Mouse (Mus musculus) small intestine, adult 2 months (tissue): ENCODE measurements around the gene Glycam1. TPM values are rescaled to one million over a fixed set of nuclear protein-coding genes. Genes with fewer than 3 reads are reported as not detected.
"Not testable (repeated sequence)": the region's sequence is repeated elsewhere in the genome, so short reads cannot be mapped to it uniquely, and the experiment has no call there.

ENCODE experiments used
- H3K27ac ChIP-seq: fragments of 200-500 bp; 2 replicates; pipeline ENCODE4 v1.5.1; 2012; ENCODE audit warnings: low read depth, low read length, control low read depth, inconsistent platforms; ENCODE audit not compliant: insufficient read depth
- H3K27me3 ChIP-seq: fragments of 200-500 bp; 2 replicates; pipeline ENCODE4 v1.6.1; 2012; ENCODE audit warnings: mild to moderate bottlenecking, moderate library complexity, low read length, inconsistent platforms; ENCODE audit not compliant: control insufficient read depth, insufficient read depth
- H3K36me3 ChIP-seq: fragments of 200-500 bp; 2 replicates; pipeline ENCODE4 v1.6.1; 2012; ENCODE audit warnings: mild to moderate bottlenecking, low read length, control low read depth, inconsistent platforms; ENCODE audit not compliant: control insufficient read depth, insufficient read depth
- H3K4me1 ChIP-seq: fragments of 200-500 bp; 2 replicates; pipeline ENCODE4 v1.6.1; 2012; ENCODE audit warnings: low read length, inconsistent platforms, mixed read lengths; ENCODE audit not compliant: control insufficient read depth, insufficient read depth, insufficient read length
- H3K4me3 ChIP-seq: fragments of 200-500 bp; 2 replicates; pipeline ENCODE4 v1.5.1; 2012; ENCODE audit warnings: low read depth, mild to moderate bottlenecking, control low read depth, inconsistent platforms, low read length, moderate library complexity
- CTCF ChIP-seq: fragments of 200-500 bp; IDR thresholded peaks from 2 replicates; pipeline ENCODE4 v1.5.1; 2012; ENCODE audit warnings: low read depth, mild to moderate bottlenecking, control low read depth, inconsistent platforms, low read length, moderate library complexity, mixed read lengths; ENCODE audit not compliant: insufficient replicate concordance, insufficient read length; ENCODE audit errors: extremely low read depth
- POLR2A ChIP-seq: fragments of 200-500 bp; IDR thresholded peaks from 2 replicates; pipeline ENCODE4 v1.6.1; 2012; ENCODE audit warnings: low read depth, mild to moderate bottlenecking, control low read depth, inconsistent platforms, low read length, moderate library complexity
- WGBS: fragments of 180-500 bp; shearing (Covaris S2); methylation state at CpG from one replicate; pipeline ENCODE4 v1.1.7; 2018; 5-methylcytosine and 5-hydroxymethylcytosine counted together
- polyA plus RNA-seq: library from polyadenylated mRNA; depleted of rRNA; stranded (reverse); fragments of >200 nt; gene quantifications from 2 replicates; pipeline ENCODE4 v1.2.3, GENCODE M21; 2012; rRNA removed

Glycam1 gene
- 0.38 and 0.50 TPM in 2 replicates for polyA plus RNA-seq

- Histone ChIP-seq H3K36me3 (no peaks in the 10 kb centered on the region), H3K27me3 (no peaks in the 10 kb centered on the region), H3K4me1 (peaks cover 3% of the 10 kb centered on the region; the same call in 1 of the 2 replicates), H3K27ac (no peak within 1 kb of the TSS), H3K4me3 (no peak within 1 kb of the TSS)
- TF ChIP-seq CTCF (no peak), POLR2A (no peak)
Measured at GRCm38 (mm10) chr15:103564981-103565380, at the start of gene Glycam1. Gene Glycam1, minus strand, starts transcription at chr15:103565081.

GRCm38 (mm10) chr15:103604481-103604880, 39.6 kb upstream of the Glycam1 start:
- no peaks in the 10 kb centered on the region; the same call in 1 of the 2 replicates for H3K27me3 ChIP-seq
- no peak overlapping the region for H3K27ac ChIP-seq
- 69% methylated on average over 1 of the region's 1 CpGs for WGBS
- H3K4me3 ChIP-seq: no peak overlapping the region
- no peaks in the 10 kb centered on the region for H3K4me1 ChIP-seq
- TF ChIP-seq POLR2A: no peak
- TF ChIP-seq CTCF: no peak
- no peaks in the 10 kb centered on the region for H3K36me3 ChIP-seq

- no peaks in the 10 kb centered on the region for H3K4me1 ChIP-seq
- WGBS: 74% methylated on average over 2 of the region's 2 CpGs
- no peaks in the 10 kb centered on the region for H3K36me3 ChIP-seq
- H3K27ac ChIP-seq: no peak overlapping the region
- no peak overlapping the region for H3K4me3 ChIP-seq
- H3K27me3 ChIP-seq: no peaks in the 10 kb centered on the region
- no peak for TF ChIP-seq CTCF
- no peak for TF ChIP-seq POLR2A
Measured at GRCm38 (mm10) chr15:103590779-103591178, 25.9 kb upstream of the Glycam1 start.

GRCm38 (mm10) chr15:103587752-103588151, 22.9 kb upstream of the Glycam1 start:
- not testable (repeated sequence) for H3K27me3 ChIP-seq, H3K27ac ChIP-seq, H3K4me1 ChIP-seq, H3K4me3 ChIP-seq, H3K36me3 ChIP-seq
- WGBS: 86% methylated on average over 4 of the region's 4 CpGs

DNA sequence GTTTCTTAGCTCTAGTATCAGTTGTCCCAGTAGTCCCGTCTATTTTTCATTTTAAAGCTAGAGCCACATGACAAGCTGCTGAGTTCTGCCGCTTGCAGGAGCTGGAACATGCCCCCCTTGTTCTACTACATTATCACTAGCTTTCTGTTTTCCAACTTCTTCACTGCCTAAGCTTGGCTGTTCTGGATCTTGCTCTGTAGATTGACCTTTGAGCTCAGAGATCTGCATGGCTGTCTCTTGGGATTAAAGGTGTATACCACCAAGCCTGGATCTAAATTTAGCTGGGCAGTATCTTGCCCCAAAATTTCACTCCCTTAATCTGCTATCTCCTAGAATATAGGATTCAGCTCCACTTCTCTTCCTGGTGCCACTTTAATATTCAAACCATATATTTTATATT, 21.0 kb upstream of the Glycam1 start:
- H3K27ac ChIP-seq: no peak overlapping the region
- H3K36me3 ChIP-seq: no peaks in the 10 kb centered on the region
- 65% methylated on average over 2 of the region's 2 CpGs for WGBS
- no peak overlapping the region for H3K4me3 ChIP-seq
- no peak for TF ChIP-seq CTCF
- TF ChIP-seq POLR2A: no peak
- H3K4me1 ChIP-seq: no peaks in the 10 kb centered on the region
- H3K27me3 ChIP-seq: peaks cover under 1% of the 10 kb centered on the region; the same call in 1 of the 2 replicates

- H3K27ac ChIP-seq: no peak overlapping the region
- 46% methylated on average over 3 of the region's 3 CpGs for WGBS
- H3K4me3 ChIP-seq: no peak overlapping the region
- H3K27me3 ChIP-seq: no peaks in the 10 kb centered on the region
- TF ChIP-seq POLR2A (no peak), CTCF (no peak)
- no peaks in the 10 kb centered on the region for H3K36me3 ChIP-seq
- H3K4me1 ChIP-seq: no peaks in the 10 kb centered on the region
Measured at GRCm38 (mm10) chr15:103552096-103552690, 12.7 kb downstream of the Glycam1 start.

DNA sequence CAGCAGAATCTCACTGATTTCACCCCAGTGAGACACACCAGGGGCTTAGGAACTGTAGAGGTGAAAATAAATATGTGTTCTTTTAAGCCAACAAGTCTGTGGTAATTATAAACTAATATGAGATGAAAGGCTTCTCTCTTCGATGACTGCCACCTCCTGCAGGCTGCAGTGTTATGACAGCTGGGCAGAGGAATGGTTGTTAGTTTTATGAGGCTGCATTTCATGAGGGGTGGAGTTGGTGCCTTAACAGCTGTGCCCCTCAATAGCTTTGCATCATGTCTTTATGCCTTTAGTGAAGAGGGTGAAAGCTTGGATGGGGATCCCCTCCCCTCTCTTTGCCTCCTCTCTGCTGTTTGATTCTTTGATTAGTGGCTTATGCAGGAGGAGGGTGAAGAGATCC, 13.8 kb downstream of the Glycam1 start:
- WGBS: 6% methylated on average over 1 of the region's 1 CpGs
- Histone ChIP-seq H3K4me1 (no peaks in the 10 kb centered on the region), H3K36me3 (no peaks in the 10 kb centered on the region), H3K27ac (no peak overlapping the region), H3K27me3 (no peaks in the 10 kb centered on the region), H3K4me3 (no peak overlapping the region)
- TF ChIP-seq CTCF (no peak), POLR2A (no peak)

- Histone ChIP-seq H3K36me3 (no peaks in the 10 kb centered on the region), H3K4me1 (no peaks in the 10 kb centered on the region), H3K27ac (no peak overlapping the region), H3K27me3 (no peaks in the 10 kb centered on the region), H3K4me3 (no peak overlapping the region)
- TF ChIP-seq CTCF (no peak), POLR2A (no peak)
- WGBS: 84% methylated on average over 1 of the region's 1 CpGs
Measured at GRCm38 (mm10) chr15:103549475-103549874, 15.4 kb downstream of the Glycam1 start.
